Mouse (Mus musculus) adrenal gland, adult 18-20 months (tissue): ENCODE results near the gene Cacna1e. TPM values are rescaled to one million over a fixed set of nuclear protein-coding genes. Genes with fewer than 3 reads are reported as not detected.

Source experiments
- DNase-seq, 2 experiments: peaks; one replicate each; pipeline ENCODE4 v3.0.0; 2021 to 2022; ENCODE audit warnings: low spot score in 2 of 2
- total RNA-seq, 2 experiments: library from RNA; stranded (reverse); gene quantifications; 1 replicate in 1 of 2; 2 replicates in 1 of 2; pipeline ENCODE4 v1.2.3; 2021

The Cacna1e gene
- total RNA-seq, 2 experiments from 2014 or later, result 0.03 to 0.13 TPM

DNA sequence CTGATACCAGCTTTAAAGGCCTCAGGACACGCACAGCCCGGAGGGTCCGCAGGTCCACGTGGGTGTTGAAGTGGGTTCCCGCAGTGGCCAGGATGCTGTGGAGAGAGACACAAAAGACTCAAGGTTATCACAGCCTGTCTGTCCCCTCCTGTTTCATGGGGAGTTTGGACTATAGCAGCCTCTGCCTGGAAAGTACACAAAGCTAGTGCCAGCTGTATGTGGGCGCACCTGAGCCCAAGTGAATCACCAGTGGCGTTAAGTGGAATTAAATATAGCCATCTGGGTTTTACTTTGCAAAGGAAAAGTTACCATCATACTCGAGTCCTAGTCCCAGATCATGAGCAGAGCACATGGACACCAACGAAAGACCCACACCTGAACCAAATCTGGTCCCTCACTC lies 248.5 kb downstream of the Cacna1e start:
- DNase-seq, result no peak

- no peak for DNase-seq
Observed at GRCm38 (mm10) chr1:154632886-154633285, 251.4 kb downstream of the Cacna1e start.

- no peak for DNase-seq
Observed at GRCm38 (mm10) chr1:154622666-154623653, 261.3 kb downstream of the Cacna1e start.

- DNase-seq, result no peak
Observed at GRCm38 (mm10) chr1:154617743-154618455, 266.4 kb downstream of the Cacna1e start.

DNA sequence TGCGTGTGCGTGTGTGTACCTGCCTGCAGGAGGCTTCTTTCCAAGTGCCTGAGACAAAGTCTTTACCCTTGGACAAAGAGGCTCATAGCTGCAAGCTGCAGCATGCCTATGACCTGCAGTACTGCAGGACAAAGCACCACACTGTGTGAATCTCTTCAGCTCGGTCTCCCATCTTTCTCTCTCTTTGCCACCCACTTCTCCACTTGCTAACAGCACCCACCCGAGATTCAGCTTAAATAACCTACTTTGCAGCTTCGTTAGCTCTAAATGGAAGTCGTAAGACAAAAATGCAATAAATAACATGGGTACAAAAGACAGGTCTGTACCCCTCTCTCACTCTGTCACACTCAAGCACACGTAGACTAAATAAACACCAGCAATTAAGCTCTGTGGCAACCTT lies 268.5 kb downstream of the Cacna1e start:
- no peak for DNase-seq

- DNase-seq, result no peak
Observed at GRCm38 (mm10) chr1:154608516-154608915, 275.8 kb downstream of the Cacna1e start.

- DNase-seq, result no peak
Observed at GRCm38 (mm10) chr1:154607406-154607805, 276.9 kb downstream of the Cacna1e start.

DNA sequence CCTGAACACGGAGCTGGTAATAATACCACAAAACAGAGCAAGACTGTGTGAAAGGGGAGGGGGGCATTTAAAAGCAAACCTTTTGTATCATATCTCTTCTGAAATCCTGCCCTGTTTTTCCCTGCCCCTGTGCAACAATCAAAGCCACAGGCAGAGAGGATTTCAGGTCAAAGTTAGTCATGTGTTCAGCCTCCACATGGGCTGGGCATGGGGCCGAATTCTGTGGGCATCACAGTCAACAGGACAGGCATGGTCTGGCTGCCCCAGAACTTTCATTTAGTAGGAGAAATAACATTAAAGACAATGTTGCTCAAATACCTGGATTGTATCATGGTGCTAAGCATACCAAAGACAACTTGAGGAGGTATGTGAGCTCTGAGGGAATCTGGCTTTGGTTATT lies 278.7 kb downstream of the Cacna1e start:
- DNase-seq, result no peak

GRCm38 (mm10) chr1:154603781-154604180 lies 280.5 kb downstream of the Cacna1e start:
- no peak for DNase-seq

- DNase-seq, result no peak
Observed at GRCm38 (mm10) chr1:154602531-154602930, 281.8 kb downstream of the Cacna1e start.

DNA sequence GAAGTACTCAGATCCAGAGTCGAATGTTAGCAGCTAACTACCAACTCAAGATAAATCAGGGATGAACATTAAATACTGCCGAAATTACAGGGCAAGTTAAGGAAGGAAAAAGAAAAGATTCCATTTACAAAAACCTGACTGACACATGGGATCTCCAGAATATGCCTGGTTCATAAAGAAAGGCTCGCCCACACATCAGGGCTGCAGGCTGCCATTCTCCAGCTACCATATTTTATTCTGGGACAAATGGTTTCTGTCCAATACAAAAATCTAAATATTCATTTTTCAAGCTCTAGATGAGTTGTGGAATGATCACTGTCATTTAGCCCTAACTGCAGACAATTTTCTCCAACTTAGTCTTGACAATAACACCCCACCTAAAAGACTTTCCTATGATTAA lies 301.8 kb downstream of the Cacna1e start:
- no peak for DNase-seq

DNA sequence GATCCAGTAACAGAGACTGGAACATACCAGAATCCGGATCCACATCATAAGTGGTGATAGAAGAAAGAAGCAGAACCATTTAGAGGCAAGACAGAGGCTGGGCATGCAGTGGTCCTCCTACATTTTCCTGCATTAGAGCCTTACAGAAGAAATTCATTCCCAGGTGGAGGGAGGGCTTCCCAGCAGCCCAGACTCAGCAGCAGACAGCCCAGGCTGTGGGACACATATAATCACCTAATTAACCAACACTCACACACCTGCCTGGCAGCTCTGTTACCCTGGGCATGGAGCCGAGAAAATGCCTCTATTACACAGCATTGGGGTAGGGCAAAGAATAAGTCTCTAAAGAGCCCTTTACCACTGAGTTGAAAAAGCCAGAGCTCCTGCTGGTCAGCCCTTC lies 304.4 kb downstream of the Cacna1e start:
- DNase-seq, result no peak

- no peak for DNase-seq
Observed at GRCm38 (mm10) chr1:154578748-154579147, 305.6 kb downstream of the Cacna1e start.

- no peak for DNase-seq
Observed at GRCm38 (mm10) chr1:154576418-154576817, 307.9 kb downstream of the Cacna1e start.

DNA sequence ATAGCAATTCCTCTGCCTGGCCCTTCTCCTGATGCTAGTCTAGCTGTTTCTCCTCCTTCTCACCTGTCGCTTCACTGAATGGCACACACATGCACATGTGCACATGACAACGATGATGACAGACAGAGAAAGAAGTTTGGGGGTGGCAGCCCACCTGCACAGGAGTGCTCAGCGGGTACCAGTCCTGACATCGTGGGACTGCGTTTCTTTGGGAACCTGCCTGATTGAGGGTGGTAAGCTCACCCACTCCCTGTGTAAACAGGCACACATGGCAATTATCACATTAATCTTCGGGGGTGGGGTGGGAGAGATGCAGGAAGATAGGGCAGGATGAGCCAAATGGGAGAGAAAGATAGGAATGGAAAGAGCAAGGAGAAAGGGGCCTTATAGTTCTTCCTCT lies 318.3 kb downstream of the Cacna1e start:
- no peak for DNase-seq

GRCm38 (mm10) chr1:154555811-154556210 lies 328.5 kb downstream of the Cacna1e start:
- no peak for DNase-seq

DNA sequence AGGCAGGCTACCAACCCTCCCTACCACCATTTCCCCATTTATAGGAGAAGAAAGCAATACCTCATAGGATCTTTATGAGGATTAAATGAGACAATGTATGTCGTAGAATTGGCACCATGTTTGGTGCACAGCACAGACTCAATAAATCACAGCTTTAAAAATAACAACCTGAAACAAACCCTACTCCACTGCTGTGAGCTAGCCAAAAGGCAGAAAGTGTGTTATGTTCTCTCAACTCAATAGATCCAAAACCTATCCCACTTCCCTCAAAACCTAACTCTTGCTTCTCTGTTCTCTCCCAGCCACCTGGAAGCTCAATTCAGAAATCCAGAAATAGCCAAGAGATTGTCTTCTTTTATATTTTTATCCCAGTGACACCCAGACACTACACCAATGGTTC lies 331.2 kb downstream of the Cacna1e start:
- DNase-seq, result no peak

GRCm38 (mm10) chr1:154537445-154537844 lies 346.9 kb downstream of the Cacna1e start:
- DNase-seq, result no peak

GRCm38 (mm10) chr1:154536763-154537162 lies 347.5 kb downstream of the Cacna1e start:
- no peak for DNase-seq

DNA sequence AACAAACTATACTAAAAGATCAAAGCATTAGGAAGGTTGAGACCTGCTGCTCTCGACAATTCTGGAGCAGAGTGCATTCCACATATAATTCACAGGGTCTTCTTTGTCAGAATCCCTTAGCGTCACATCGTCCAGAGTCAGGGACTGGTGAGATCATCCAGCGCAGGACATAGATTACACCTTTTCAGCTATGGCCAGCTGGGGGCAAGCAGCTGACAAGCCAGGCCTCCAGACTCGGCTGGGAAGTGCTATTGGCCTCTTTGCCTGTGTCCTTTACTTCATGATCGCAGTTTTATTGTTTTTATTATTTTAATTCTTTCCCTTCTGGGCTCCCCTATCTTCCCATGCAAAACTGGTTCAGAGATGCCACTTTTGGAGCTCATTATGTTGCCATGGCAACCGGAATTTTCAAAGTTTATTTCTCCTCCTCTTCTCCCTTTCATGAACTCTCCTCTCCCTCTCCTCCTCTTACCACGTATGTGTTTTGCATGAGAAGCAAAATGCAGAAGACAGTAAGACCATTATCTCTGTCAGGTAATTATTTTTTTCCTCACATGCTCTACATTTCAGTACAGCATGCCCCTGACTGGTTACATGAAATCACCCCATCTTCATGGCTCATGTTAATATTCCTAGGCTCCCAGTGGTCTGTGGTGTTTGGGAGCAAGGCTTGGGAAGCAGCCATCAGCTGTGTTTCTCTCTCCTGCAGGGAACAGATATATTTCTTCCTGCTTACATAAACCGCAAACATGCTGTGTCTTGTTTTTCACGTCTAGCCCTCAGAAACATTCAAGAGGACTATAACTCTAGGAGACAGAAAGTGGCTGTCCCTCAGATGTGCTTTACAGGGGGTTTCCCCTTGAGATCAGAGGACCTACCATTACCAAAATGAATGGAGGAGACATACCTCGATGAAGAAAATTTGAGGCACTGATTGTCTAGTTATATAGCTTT lies 351.0 kb downstream of the Cacna1e start:
- DNase-seq, result no peak

DNA sequence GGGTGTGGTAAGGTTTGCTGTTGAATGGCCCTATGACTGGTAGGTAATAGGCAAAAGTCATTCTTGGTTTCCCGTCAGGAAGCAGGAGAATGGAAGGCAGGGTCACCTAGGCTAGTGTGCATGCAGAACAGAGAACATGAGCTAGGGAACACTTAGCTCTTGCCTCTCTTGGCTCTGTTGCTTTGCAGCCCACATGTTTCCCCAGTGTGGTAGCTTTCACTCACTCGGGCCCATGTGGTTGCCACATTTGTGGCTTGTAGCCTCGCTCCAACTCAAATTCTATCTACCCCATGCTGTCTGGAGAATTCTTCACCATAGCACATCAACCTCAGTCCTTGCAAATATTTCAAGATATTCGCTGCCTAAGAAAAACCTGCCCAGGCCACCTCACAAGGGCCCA lies 354.6 kb downstream of the Cacna1e start:
- no peak for DNase-seq
